Mouse (Mus musculus): ENCODE data around the gene Gm21936.
"Not testable (repeated sequence)": the region's sequence is repeated elsewhere in the genome, so short reads cannot be mapped to it uniquely, and the experiment has no call there.

The Gm21936 gene

GRCm38 (mm10) chr12:87795212-87795611 is at the start of gene Gm21936:
Gene Gm21936, plus strand, starts transcription at chr12:87795512.
- DNase-seq = not testable (repeated sequence)

GRCm38 (mm10) chr12:87775655-87776054 is 19.7 kb upstream of the Gm21936 start, which contains the start of gene Gm21319:
Gene Gm21319, minus strand, starts transcription at chr12:87775755.
- DNase-seq = not testable (repeated sequence)

GRCm38 (mm10) chr12:87797971-87798370 is 2.7 kb downstream of the Gm21936 start:
- not testable (repeated sequence) for DNase-seq

GRCm38 (mm10) chr12:87816277-87816676 is 21.0 kb downstream of the Gm21936 start, which contains the start of gene BB287469:
Gene BB287469, plus strand, starts transcription at chr12:87816577.
- DNase-seq = not testable (repeated sequence)

GRCm38 (mm10) chr12:87842239-87842638 is 46.9 kb downstream of the Gm21936 start, which contains the start of gene Gm2001:
Gene Gm2001, minus strand, starts transcription at chr12:87842339.
- DNase-seq = not testable (repeated sequence)
